Mouse (Mus musculus) intestine, embryonic 16.5 days (tissue): ENCODE results near the gene Gpr182. TPM values are rescaled to one million over a fixed set of nuclear protein-coding genes. Genes with fewer than 3 reads are reported as not detected.
"Not testable (repeated sequence)": the region's sequence is repeated elsewhere in the genome, so short reads cannot be mapped to it uniquely, and the experiment has no call there.

Experiments
- ATAC-seq: fragments of 200-750 bp; cut with Nextera tagmentation; 2 replicates; pipeline ENCODE4 v1.8.0; 2017; ENCODE audit warnings: moderate TSS enrichment, moderate library complexity
- H3K27ac ChIP-seq: fragments of 300-500 bp; sonication (generic); 2 replicates; pipeline ENCODE4 v1.5.1; 2014; ENCODE audit warnings: mild to moderate bottlenecking, low read length
- H3K27me3 ChIP-seq: fragments of 300-500 bp; sonication (generic); replicated peaks from 2 replicates; pipeline ENCODE4 v1.6.1; 2014; ENCODE audit warnings: low read length, control low read depth, mixed read lengths; ENCODE audit not compliant: control insufficient read depth, insufficient read depth
- H3K36me3 ChIP-seq: fragments of 300-500 bp; sonication (generic); 2 replicates; pipeline ENCODE4 v1.6.1; 2014; ENCODE audit warnings: low read length, control low read depth; ENCODE audit not compliant: control insufficient read depth, insufficient read depth
- H3K4me1 ChIP-seq: fragments of 300-500 bp; sonication (generic); 2 replicates; pipeline ENCODE4 v1.6.1; 2014; ENCODE audit warnings: low read length, control low read depth, mixed read lengths; ENCODE audit not compliant: control insufficient read depth, insufficient read depth
- H3K4me2 ChIP-seq: fragments of 300-500 bp; sonication (generic); 2 replicates; pipeline ENCODE4 v1.6.1; 2014; ENCODE audit warnings: low read depth, low read length, control low read depth
- H3K4me3 ChIP-seq: fragments of 300-500 bp; sonication (generic); 2 replicates; pipeline ENCODE4 v1.5.1; 2014; ENCODE audit warnings: mild to moderate bottlenecking, low read length
- H3K9ac ChIP-seq: fragments of 300-500 bp; sonication (generic); 2 replicates; pipeline ENCODE4 v1.6.1; 2014; ENCODE audit warnings: low read depth, low read length
- H3K9me3 ChIP-seq: fragments of 300-500 bp; sonication (generic); 2 replicates; pipeline ENCODE4 v1.6.1; 2016; ENCODE audit warnings: low read length, control low read depth; ENCODE audit not compliant: control insufficient read depth
- WGBS: fragments of 180-500 bp; shearing (Covaris S2); extraction: QIAGEN DNeasy Blood & Tissue Kit; methylation state at CpG from one replicate; pipeline ENCODE4 v1.1.7; 2014; 5-methylcytosine and 5-hydroxymethylcytosine counted together
- polyA plus RNA-seq: library from polyadenylated mRNA; unstranded; fragments of >200 nt; fragmentation: Nextera tagmentation; extraction: Ambion mirVana; gene quantifications from 2 replicates; pipeline ENCODE4 v1.2.1, GENCODE M21; 2015

The Gpr182 gene
- polyA plus RNA-seq, result 2.1 and 2.2 TPM in 2 replicates

DNA sequence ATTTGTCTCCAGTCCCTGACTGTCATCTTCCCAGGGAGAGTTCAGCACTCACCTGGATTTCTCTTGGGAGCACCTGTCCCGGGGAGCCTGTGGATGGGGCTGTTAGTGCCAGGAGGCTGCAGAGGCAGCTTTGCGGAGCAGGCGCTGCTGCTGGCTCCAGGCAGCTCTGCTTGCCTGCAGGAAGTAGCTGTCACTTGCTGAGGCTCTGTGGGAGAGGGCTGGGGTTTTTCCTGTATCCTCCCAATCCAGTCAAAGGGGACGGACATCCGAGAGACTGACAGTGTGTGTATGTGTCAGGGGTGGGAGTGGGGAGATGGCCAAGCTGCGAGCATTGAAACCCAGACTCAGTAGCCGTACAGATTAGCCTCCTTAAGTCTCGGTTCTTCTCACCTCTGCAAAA, at the start of gene Gpr182:
TSS of gene Gpr182 (minus strand) at position 185 of the 400 bp plus-strand sequence.
- Histone ChIP-seq H3K36me3 (peaks cover 4% of the 10 kb centered on the region; the same call in 1 of the 2 replicates), H3K27me3 (no peaks in the 10 kb centered on the region), H3K4me3 (no peak within 1 kb of the TSS), H3K9me3 (no peaks in the 10 kb centered on the region), H3K4me2 (no peak within 1 kb of the TSS), H3K9ac (no peak within 1 kb of the TSS), H3K4me1 (peaks cover 13% of the 10 kb centered on the region), H3K27ac (no peak within 1 kb of the TSS)
- no peak for ATAC-seq
- 48% methylated on average over 8 of the region's 8 CpGs for WGBS

DNA sequence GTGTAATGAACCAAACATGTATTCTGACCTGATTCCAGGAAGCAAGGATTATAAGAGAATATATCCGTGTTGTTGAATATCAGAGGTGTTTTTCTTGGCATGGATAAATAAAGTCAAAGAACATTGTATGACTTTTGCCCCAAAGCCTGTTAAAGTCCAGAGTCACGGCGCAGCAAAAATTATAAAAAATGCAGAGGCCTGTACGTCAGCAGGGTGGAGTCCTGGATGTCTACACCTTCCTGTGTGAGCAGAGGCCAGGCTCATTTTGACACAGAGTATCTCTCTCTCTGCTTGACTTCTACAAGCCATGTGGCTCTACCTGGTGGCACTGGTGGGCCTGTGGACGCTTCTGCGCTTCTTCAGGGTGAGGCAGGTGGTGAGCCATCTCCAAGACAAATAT, 49.4 kb upstream of the Gpr182 start, which contains the start of gene Rdh16:
TSS of gene Rdh16 (plus strand) at position 262 of the 400 bp plus-strand sequence.
- Histone ChIP-seq H3K9me3 (no peaks in the 10 kb centered on the region), H3K4me2 (no peak within 1 kb of the TSS), H3K4me3 (no peak within 1 kb of the TSS), H3K9ac (no peak within 1 kb of the TSS), H3K4me1 (no peaks in the 10 kb centered on the region), H3K27me3 (no peaks in the 10 kb centered on the region), H3K36me3 (no peaks in the 10 kb centered on the region), H3K27ac (no peak within 1 kb of the TSS)
- 87% methylated on average over 6 of the region's 6 CpGs for WGBS
- no peak for ATAC-seq

GRCm38 (mm10) chr10:127799295-127799694, 47.8 kb upstream of the Gpr182 start:
- WGBS, result 65% methylated on average over 1 of the region's 1 CpGs
- no peak for ATAC-seq
- Histone ChIP-seq H3K9ac (no peak overlapping the region), H3K4me3 (no peak overlapping the region), H3K4me2 (no peak overlapping the region), H3K4me1 (no peaks in the 10 kb centered on the region), H3K9me3 (no peaks in the 10 kb centered on the region), H3K27me3 (no peaks in the 10 kb centered on the region), H3K36me3 (no peaks in the 10 kb centered on the region), H3K27ac (no peak overlapping the region)

DNA sequence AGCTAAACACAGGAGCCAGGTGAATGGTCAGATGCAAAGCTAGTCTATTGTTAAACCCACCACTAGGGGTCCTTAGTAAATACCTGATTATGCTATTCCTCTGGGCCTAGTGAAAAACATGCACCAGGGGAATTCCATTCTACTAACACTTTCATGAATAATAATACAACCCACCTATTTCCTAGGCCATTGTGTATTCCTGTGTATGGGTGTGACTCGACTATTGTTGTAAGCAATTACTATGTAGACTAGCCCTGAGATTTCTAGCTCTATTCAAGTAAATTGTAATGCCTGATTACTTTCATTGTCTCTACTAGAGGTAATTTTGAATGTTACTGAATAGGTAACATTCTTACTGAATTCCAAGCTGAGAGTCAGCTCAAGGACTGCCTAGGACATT, 33.9 kb upstream of the Gpr182 start:
- H3K4me1 ChIP-seq, H3K27ac ChIP-seq, H3K36me3 ChIP-seq, H3K4me2 ChIP-seq, H3K9me3 ChIP-seq, ATAC-seq, H3K4me3 ChIP-seq, H3K27me3 ChIP-seq, H3K9ac ChIP-seq: not testable (repeated sequence)
- WGBS, result 85% methylated on average over 1 of the region's 1 CpGs

DNA sequence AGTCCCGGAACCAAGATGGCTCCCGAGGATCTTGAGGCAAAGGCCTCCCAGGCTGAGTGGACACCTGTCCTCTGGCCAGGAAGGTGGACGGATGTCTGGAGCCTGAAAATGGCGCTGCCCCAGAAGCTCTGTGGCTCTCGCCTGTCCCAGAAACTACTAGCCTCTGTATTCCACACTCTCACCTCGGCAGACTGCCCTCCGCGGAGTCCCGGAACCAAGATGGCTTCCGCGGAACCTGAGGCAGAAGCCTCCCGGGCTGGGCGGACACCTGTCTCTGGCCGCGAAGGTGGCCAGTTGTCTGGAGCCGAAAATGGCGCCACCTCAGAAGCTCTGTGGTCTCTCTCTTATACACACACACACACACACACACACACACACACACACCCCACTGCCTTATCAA, 30.8 kb upstream of the Gpr182 start:
- 98% methylated on average over 17 of the region's 17 CpGs for WGBS
- not testable (repeated sequence) for H3K4me1 ChIP-seq, H3K4me2 ChIP-seq, ATAC-seq, H3K27ac ChIP-seq, H3K9ac ChIP-seq, H3K27me3 ChIP-seq, H3K9me3 ChIP-seq, H3K4me3 ChIP-seq, H3K36me3 ChIP-seq

DNA sequence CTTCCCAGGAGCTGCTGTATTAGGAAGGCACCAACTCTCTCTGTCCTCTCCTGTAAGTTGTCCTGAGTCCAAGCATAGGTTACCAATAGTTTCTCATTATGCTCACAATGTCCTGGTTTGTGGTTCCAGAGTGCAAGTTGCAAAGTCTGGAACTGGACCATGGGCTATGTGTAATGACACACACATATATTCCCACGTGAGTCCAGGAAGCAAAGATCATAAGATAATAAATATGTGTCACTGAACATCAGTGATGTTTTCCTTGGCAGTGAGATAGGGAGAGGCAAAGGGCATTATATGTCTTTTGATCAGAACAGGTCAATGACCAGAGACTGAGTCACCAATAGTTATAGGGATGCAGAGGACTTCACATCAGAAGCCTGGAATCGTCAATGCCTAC, 24.5 kb upstream of the Gpr182 start, which contains the start of gene Rdh9:
TSS of gene Rdh9 (plus strand) at position 376 of the 400 bp plus-strand sequence.
- no peaks in the 10 kb centered on the region for H3K36me3 ChIP-seq
- no peaks in the 10 kb centered on the region for H3K4me1 ChIP-seq
- no peak within 1 kb of the TSS for H3K4me2 ChIP-seq
- H3K27ac ChIP-seq, result no peak within 1 kb of the TSS
- no peak within 1 kb of the TSS for H3K4me3 ChIP-seq
- ATAC-seq, result peak; percentile 73
- WGBS, result 71% methylated on average over 2 of the region's 2 CpGs
- no peak within 1 kb of the TSS for H3K9ac ChIP-seq
- H3K27me3 ChIP-seq, result no peaks in the 10 kb centered on the region
- no peaks in the 10 kb centered on the region for H3K9me3 ChIP-seq

- Histone ChIP-seq H3K9me3 (no peaks in the 10 kb centered on the region), H3K27me3 (no peaks in the 10 kb centered on the region), H3K27ac (no peak overlapping the region), H3K4me1 (no peaks in the 10 kb centered on the region; the same call in 1 of the 2 replicates), H3K9ac (no peak overlapping the region), H3K4me2 (no peak overlapping the region), H3K36me3 (no peaks in the 10 kb centered on the region), H3K4me3 (no peak overlapping the region)
- ATAC-seq, result no peak
- WGBS, result 78% methylated on average over 1 of the region's 1 CpGs
These were observed 15.0 kb upstream of the Gpr182 start for GRCm38 (mm10) chr10:127766564-127766963.

DNA sequence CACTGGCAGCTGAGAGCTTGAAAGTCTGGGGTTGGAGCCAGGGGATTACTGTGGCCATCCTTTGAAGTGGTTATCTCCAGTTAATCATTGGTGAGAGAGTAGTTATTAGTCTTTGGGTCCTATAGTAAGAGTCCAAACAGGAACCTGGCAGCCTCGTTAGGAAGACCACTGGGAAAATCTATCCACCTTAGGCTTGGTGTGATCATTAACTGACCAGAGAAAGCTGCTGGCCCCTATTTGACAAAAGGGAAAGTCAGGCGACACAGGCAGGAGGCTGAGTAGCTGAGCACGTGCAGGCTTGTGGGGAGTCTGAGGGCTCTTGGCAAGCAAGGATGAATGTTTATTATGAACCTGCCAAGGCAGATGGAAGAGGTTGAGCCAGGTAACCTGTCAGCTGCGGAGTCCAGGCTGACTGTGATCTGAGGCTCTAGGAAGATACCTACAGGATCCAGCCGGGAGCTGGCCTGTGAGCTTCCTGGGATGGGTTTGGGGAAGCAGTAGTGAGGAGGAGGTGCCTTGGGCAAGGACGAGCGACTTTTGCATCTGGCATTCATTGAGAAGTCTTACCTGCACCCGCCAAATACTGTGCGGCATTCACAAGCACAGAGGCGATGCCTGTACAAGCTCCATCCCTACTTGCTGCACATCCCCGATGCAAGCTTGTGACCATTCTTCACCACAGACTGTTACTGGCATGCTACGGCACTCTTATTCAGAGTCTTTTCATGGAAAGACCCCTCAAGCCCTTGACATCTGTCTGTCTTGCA, 12.6 kb upstream of the Gpr182 start:
- Histone ChIP-seq H3K4me2 (no peak overlapping the region), H3K9me3 (no peaks in the 10 kb centered on the region), H3K9ac (no peak overlapping the region), H3K4me1 (no peaks in the 10 kb centered on the region; the same call in 1 of the 2 replicates), H3K36me3 (no peaks in the 10 kb centered on the region), H3K4me3 (no peak overlapping the region), H3K27me3 (no peaks in the 10 kb centered on the region), H3K27ac (no peak overlapping the region)
- WGBS, result 45% methylated on average over 12 of the region's 12 CpGs
- peak; percentile 84 for ATAC-seq

DNA sequence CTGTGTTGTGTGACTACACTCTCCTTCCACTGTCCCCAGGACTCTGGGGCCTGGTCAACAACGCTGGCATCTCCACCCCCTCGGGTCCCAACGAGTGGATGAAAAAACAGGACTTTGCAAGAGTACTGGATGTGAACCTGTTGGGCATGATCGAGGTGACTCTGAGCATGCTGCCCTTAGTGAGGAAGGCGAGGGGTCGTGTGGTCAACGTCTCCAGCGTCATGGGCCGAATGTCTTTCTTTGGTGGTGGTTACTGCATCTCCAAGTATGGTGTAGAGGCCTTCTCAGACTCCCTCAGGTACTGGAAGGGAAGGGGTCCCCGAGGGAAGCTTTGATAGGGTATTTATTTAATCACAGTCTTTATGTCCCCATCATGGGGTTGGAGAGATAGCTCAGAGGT, 11.4 kb upstream of the Gpr182 start:
- H3K36me3 ChIP-seq, H3K9ac ChIP-seq, H3K27ac ChIP-seq, H3K9me3 ChIP-seq, H3K4me2 ChIP-seq, H3K4me1 ChIP-seq, H3K4me3 ChIP-seq, H3K27me3 ChIP-seq, ATAC-seq: not testable (repeated sequence)
- 86% methylated on average over 10 of the region's 10 CpGs for WGBS
